Mouse (Mus musculus): ENCODE results near the gene Slc29a3. TPM values are rescaled to one million over a fixed set of nuclear protein-coding genes. Genes with fewer than 3 reads are reported as not detected.

The Slc29a3 gene
- polyA plus RNA-seq, 1 experiment: 9.9 TPM

DNA sequence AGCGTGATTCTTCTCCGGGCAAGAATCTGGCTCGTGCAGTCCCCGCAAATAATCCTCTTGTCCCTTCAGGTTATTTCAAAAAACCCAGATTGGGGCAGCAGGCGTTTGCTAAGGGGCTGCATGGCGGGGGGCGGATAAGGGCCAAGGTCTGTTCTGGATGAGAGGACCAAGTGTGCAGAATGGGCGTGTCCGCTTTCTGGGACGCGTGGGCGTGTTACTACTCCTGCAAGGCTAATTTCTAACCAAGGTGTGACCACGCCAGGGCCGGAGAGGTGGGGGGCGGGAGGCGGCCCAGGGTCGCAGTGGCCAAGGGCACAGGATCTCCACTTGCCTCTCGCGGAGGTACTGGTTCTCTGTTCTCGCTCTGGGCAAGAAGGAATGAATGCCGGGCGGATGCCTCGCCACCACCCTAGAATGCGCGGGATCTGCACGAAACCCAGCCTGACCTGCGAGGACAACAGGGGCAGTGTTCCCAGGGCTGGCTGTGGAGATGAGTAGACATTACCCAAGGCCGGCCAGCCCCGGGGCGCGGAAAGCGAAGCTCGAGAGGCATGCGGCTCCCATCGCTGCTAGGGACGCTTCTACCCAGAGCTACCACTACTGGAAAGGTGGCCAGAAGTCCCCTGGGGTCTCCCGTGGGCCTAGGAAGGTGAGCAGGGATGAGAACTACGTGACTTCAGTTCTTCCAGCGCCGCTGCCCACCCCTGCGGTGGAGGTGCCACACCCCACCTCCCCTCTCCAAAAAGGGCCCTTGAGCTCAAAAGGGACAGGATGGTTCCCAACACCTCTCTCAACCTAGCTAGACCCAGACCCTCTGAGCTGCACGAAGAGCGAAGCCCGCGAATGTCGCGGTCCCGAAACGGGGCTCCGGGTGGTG is 66.6 kb downstream of the Slc29a3 start:
- no peak overlapping the region for H3K4me3 ChIP-seq (replicated peaks; ENCODE audit: insufficient read depth, low read depth, low read length)
- WGBS: 4% methylated on average over 50 of the region's 50 CpGs
- H3K27me3 ChIP-seq (ENCODE audit: control insufficient read depth, insufficient read depth, low read length): no peaks in the 10 kb centered on the region; the same call in 1 of the 2 replicates
- no peak overlapping the region for H3K27ac ChIP-seq (ENCODE audit: insufficient read depth, low read length)
- no peak for DNase-seq
- TF ChIP-seq POLR2A (IDR thresholded peaks at IDR 0.05; ENCODE audit: borderline replicate concordance, insufficient read depth, low read length) (no peak), CTCF (IDR thresholded peaks at IDR 0.05; ENCODE audit: borderline replicate concordance, insufficient read depth, low read depth, low read length) (no peak)
- H3K4me1 ChIP-seq (ENCODE audit: control insufficient read depth, insufficient read depth, low read length): peaks cover 8% of the 10 kb centered on the region

DNA sequence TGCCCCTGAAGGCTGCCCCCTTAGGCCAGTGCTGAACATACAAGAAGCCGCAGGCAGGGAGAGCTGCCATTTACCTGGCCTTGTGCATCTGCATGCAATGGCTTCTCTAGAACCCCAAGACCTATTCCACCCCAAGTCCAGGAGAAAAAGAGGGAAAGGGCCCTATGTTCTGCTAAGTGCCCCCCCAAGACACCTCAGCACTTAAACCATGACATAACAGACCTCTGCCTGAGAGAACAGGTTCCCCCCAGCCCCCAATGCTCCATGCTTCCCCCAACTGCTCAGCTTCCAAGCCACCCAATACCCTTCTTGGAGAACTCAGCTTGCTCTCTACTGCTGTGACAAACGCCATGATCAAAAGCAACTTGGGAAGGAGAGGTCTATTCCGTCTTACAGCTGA is 73.7 kb downstream of the Slc29a3 start:
- 81% methylated on average over 3 of the region's 3 CpGs for WGBS
- H3K27ac ChIP-seq (ENCODE audit: insufficient read depth, low read length): no peak overlapping the region
- no peaks in the 10 kb centered on the region; the same call in 1 of the 2 replicates for H3K27me3 ChIP-seq (ENCODE audit: control insufficient read depth, insufficient read depth, low read length)
- no peaks in the 10 kb centered on the region for H3K4me1 ChIP-seq (ENCODE audit: control insufficient read depth, insufficient read depth, low read length)
- no peak for DNase-seq
- TF ChIP-seq POLR2A (IDR thresholded peaks at IDR 0.05; ENCODE audit: borderline replicate concordance, insufficient read depth, low read length) (no peak), CTCF (IDR thresholded peaks at IDR 0.05; ENCODE audit: borderline replicate concordance, insufficient read depth, low read depth, low read length) (no peak)
- no peak overlapping the region for H3K4me3 ChIP-seq (replicated peaks; ENCODE audit: insufficient read depth, low read depth, low read length)

DNA sequence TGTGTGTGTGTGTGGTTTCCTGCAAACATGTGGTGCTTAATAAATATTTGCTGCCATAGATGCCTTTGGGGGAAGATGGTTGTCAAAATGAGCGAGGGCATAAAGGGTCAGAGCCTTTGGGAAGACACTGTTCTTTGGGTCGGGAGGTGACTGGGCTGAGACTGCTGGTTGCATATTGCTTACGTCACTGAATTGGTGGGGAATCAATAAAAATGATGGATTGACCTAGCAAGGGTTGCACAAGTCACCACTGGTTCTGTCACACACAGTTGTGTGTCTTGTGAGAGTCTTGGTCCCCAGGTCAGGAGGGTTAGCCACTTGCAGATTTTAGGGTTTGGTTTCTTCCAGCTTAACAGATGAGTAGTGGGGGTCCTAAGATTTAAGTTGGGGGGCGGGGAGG is 75.3 kb downstream of the Slc29a3 start:
- 84% methylated on average over 4 of the region's 4 CpGs for WGBS
- TF ChIP-seq POLR2A (IDR thresholded peaks at IDR 0.05; ENCODE audit: borderline replicate concordance, insufficient read depth, low read length): no peak
- TF ChIP-seq CTCF (IDR thresholded peaks at IDR 0.05; ENCODE audit: borderline replicate concordance, insufficient read depth, low read depth, low read length): no peak
- no peak for DNase-seq

DNA sequence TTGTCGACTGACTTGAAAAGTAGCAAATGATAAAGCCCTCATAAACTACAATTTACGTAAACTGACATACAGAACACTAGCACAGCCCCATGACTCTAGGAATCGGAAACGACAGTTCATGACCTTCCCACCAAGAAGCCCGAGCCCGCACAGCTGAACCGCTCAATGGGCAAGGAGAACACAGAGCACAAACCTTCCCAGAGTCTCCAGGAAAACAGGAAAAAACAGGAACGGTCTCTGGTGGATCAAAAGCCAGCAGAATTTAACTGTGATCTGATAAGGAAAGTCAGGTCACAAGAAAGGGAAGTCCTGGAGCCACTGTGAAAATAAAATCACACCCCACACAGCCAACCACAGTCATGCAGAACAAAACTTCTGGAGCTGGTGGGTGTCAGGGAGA is 82.4 kb downstream of the Slc29a3 start:
- H3K27ac ChIP-seq (ENCODE audit: insufficient read depth, low read length): no peak overlapping the region
- no peaks in the 10 kb centered on the region for H3K4me1 ChIP-seq (ENCODE audit: control insufficient read depth, insufficient read depth, low read length)
- TF ChIP-seq POLR2A (IDR thresholded peaks at IDR 0.05; ENCODE audit: borderline replicate concordance, insufficient read depth, low read length): no peak
- TF ChIP-seq CTCF (IDR thresholded peaks at IDR 0.05; ENCODE audit: borderline replicate concordance, insufficient read depth, low read depth, low read length): no peak
- DNase-seq: no peak
- 75% methylated on average over 8 of the region's 8 CpGs for WGBS
- no peaks in the 10 kb centered on the region; the same call in 1 of the 2 replicates for H3K27me3 ChIP-seq (ENCODE audit: control insufficient read depth, insufficient read depth, low read length)
- H3K4me3 ChIP-seq (replicated peaks; ENCODE audit: insufficient read depth, low read depth, low read length): no peak overlapping the region

More for the DNA sequence above, 75.3 kb downstream of the Slc29a3 start:
- Histone ChIP-seq H3K27ac (ENCODE audit: insufficient read depth, low read length) (no peak overlapping the region), H3K27me3 (ENCODE audit: control insufficient read depth, insufficient read depth, low read length) (no peaks in the 10 kb centered on the region; the same call in 1 of the 2 replicates), H3K4me3 (replicated peaks; ENCODE audit: insufficient read depth, low read depth, low read length) (no peak overlapping the region), H3K4me1 (ENCODE audit: control insufficient read depth, insufficient read depth, low read length) (no peaks in the 10 kb centered on the region)

DNA sequence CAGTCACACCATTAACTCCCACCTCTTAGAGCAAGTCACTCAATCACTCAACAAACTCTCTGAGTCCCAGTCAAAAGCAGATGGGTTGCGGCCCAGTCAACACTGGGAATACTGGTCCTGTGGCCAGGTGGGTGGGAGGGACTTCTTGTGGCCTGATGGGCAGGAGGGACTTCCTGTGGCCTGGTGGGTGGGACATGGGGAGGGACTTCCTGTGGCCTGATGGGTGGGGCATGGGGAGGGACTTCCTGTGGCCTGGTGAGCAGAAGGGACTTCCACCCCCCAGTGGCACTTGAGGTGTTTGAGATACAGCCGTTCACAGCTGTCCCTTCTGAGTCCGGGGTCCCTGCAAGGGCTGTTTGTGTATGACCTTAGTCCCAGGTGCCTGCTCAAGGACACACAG is 84.0 kb downstream of the Slc29a3 start:
- H3K27ac ChIP-seq (ENCODE audit: insufficient read depth, low read length): no peak overlapping the region
- TF ChIP-seq POLR2A (IDR thresholded peaks at IDR 0.05; ENCODE audit: borderline replicate concordance, insufficient read depth, low read length): no peak
- no peak for TF ChIP-seq CTCF (IDR thresholded peaks at IDR 0.05; ENCODE audit: borderline replicate concordance, insufficient read depth, low read depth, low read length)
- no peak for DNase-seq
- no peak overlapping the region for H3K4me3 ChIP-seq (replicated peaks; ENCODE audit: insufficient read depth, low read depth, low read length)
- 94% methylated on average over 3 of the region's 3 CpGs for WGBS
- H3K4me1 ChIP-seq (ENCODE audit: control insufficient read depth, insufficient read depth, low read length): no peaks in the 10 kb centered on the region
- no peaks in the 10 kb centered on the region; the same call in 1 of the 2 replicates for H3K27me3 ChIP-seq (ENCODE audit: control insufficient read depth, insufficient read depth, low read length)

Other genes with a start within 250 kb of the Slc29a3 start
- gene Cdh23, start 56.3 kb downstream of the Slc29a3 start, polyA plus RNA-seq (2012; rRNA removed): 2.7 and 2.8 TPM in 2 replicates
- 44.4 and 44.8 TPM in 2 replicates for gene Unc5b, start 78.8 kb upstream of the Slc29a3 start, polyA plus RNA-seq (2012; rRNA removed)